Mouse (Mus musculus) adrenal gland, postnatal 36 days (tissue): ENCODE results near the gene Ambra1. TPM values are rescaled to one million over a fixed set of nuclear protein-coding genes. Genes with fewer than 3 reads are reported as not detected.
A peak's percentile ranks its signal among the peaks of the same experiment; 100 is the strongest.

Experiments used
- DNase-seq, 2 experiments: peaks; one replicate each; pipeline ENCODE4 v3.0.0; 2021; ENCODE audit warnings: mixed read lengths in 1 of 2
- total RNA-seq, 2 experiments: library from RNA; stranded (reverse); gene quantifications; 2 replicates each; pipeline ENCODE4 v1.2.3; 2021

Ambra1 gene
- total RNA-seq, 2 experiments from 2014 or later: 34.4 to 35.5 TPM

- DNase-seq: no peak
Measured at GRCm38 (mm10) chr2:91872658-91873057, 142.7 kb downstream of the Ambra1 start.

- no peak for DNase-seq
Measured at GRCm38 (mm10) chr2:91876000-91876805, 146.3 kb downstream of the Ambra1 start.

GRCm38 (mm10) chr2:91876806-91877140 is 146.8 kb downstream of the Ambra1 start:
- DNase-seq: no peak

GRCm38 (mm10) chr2:91878387-91879180 is 148.7 kb downstream of the Ambra1 start:
- no peak for DNase-seq

- no peak for DNase-seq
Measured at GRCm38 (mm10) chr2:91883961-91884360, 154.0 kb downstream of the Ambra1 start.

GRCm38 (mm10) chr2:91884616-91885015 is 154.7 kb downstream of the Ambra1 start:
- no peak for DNase-seq

GRCm38 (mm10) chr2:91894716-91895115 is 164.8 kb downstream of the Ambra1 start:
- no peak for DNase-seq

- no peak for DNase-seq
Measured at GRCm38 (mm10) chr2:91895401-91895800, 165.5 kb downstream of the Ambra1 start.

GRCm38 (mm10) chr2:91897968-91898367 is 168.0 kb downstream of the Ambra1 start:
- no peak for DNase-seq

GRCm38 (mm10) chr2:91899141-91899540 is 169.2 kb downstream of the Ambra1 start:
- no peak for DNase-seq

GRCm38 (mm10) chr2:91900431-91900830 is 170.5 kb downstream of the Ambra1 start:
- no peak for DNase-seq

GRCm38 (mm10) chr2:91902336-91902735 is 172.4 kb downstream of the Ambra1 start:
- no peak for DNase-seq

GRCm38 (mm10) chr2:91903171-91903925 is 173.4 kb downstream of the Ambra1 start:
- no peak for DNase-seq

- DNase-seq: no peak
Measured at GRCm38 (mm10) chr2:91904618-91905307, 174.8 kb downstream of the Ambra1 start.

- DNase-seq: peak; percentile 53 to 69
Measured at GRCm38 (mm10) chr2:91906141-91906540, 176.2 kb downstream of the Ambra1 start.

GRCm38 (mm10) chr2:91912616-91913015 is 182.7 kb downstream of the Ambra1 start:
- DNase-seq: no peak

GRCm38 (mm10) chr2:91913328-91914110 is 183.6 kb downstream of the Ambra1 start:
- no peak for DNase-seq

- DNase-seq: no peak
Measured at GRCm38 (mm10) chr2:91916346-91916977, 186.5 kb downstream of the Ambra1 start.

- DNase-seq: no peak
Measured at GRCm38 (mm10) chr2:91917096-91917495, 187.2 kb downstream of the Ambra1 start.

GRCm38 (mm10) chr2:91920130-91920529 is 190.2 kb downstream of the Ambra1 start:
- DNase-seq: no peak
